Mouse (Mus musculus) liver, postnatal 0 days (tissue): ENCODE data around the gene Slc25a38. TPM values are rescaled to one million over a fixed set of nuclear protein-coding genes. Genes with fewer than 3 reads are reported as not detected.
A peak's percentile ranks its signal among the peaks of the same experiment; 100 is the strongest.
"Not testable (repeated sequence)": the region's sequence is repeated elsewhere in the genome, so short reads cannot be mapped to it uniquely, and the experiment has no call there.

Experiments used
- ATAC-seq: fragments of 200-750 bp; cut with Nextera tagmentation; 2 replicates; pipeline ENCODE4 v1.8.0; 2017; ENCODE audit warnings: mild to moderate bottlenecking, moderate library complexity
- DNase-seq: peaks from one replicate; pipeline ENCODE4 v3.0.0-alpha.2; 2016
- H3K27ac ChIP-seq: fragments of 300-500 bp; sonication (generic); 2 replicates; pipeline ENCODE4 v1.5.1; 2014; ENCODE audit warnings: antibody characterized with exemption, moderate library complexity, mild to moderate bottlenecking, low read depth
- H3K27me3 ChIP-seq: fragments of 300-500 bp; sonication (generic); 2 replicates; pipeline ENCODE4 v1.6.1; 2014; ENCODE audit warnings: low read length, control low read depth, mixed read lengths; ENCODE audit not compliant: insufficient read depth
- H3K36me3 ChIP-seq: fragments of 300-500 bp; sonication (generic); replicated peaks from 2 replicates; pipeline ENCODE4 v1.6.1; 2014; ENCODE audit warnings: mild to moderate bottlenecking, control low read depth, low read length, moderate library complexity, mixed read lengths; ENCODE audit not compliant: insufficient read depth
- H3K4me1 ChIP-seq: fragments of 300-500 bp; sonication (generic); 2 replicates; pipeline ENCODE4 v1.6.1; 2014; ENCODE audit warnings: antibody characterized with exemption, mild to moderate bottlenecking, control low read depth; ENCODE audit not compliant: insufficient read depth
- H3K4me2 ChIP-seq: fragments of 300-500 bp; sonication (generic); 2 replicates; pipeline ENCODE4 v1.6.1; 2014; ENCODE audit warnings: low read depth, mild to moderate bottlenecking, low read length, moderate library complexity, mixed read lengths
- H3K4me3 ChIP-seq: fragments of 300-500 bp; sonication (generic); 2 replicates; pipeline ENCODE4 v1.5.1; 2014; ENCODE audit warnings: low read depth, low read length
- H3K9ac ChIP-seq: fragments of 300-500 bp; sonication (generic); replicated peaks from 2 replicates; pipeline ENCODE4 v1.6.1; 2014; ENCODE audit warnings: mild to moderate bottlenecking, moderate library complexity
- H3K9me3 ChIP-seq: fragments of 300-500 bp; sonication (generic); 2 replicates; pipeline ENCODE4 v1.6.1; 2016; ENCODE audit warnings: mild to moderate bottlenecking, control low read depth, low read length, mixed read lengths
- CTCF ChIP-seq: sonication (generic); IDR thresholded peaks from 2 replicates; pipeline ENCODE4 v1.5.1; 2016; ENCODE audit warnings: antibody characterized with exemption, low read depth
- EP300 ChIP-seq: IDR thresholded peaks from 2 replicates; pipeline ENCODE4 v1.6.1; 2016; ENCODE audit warnings: antibody characterized with exemption, low read depth, mild to moderate bottlenecking
- WGBS: fragments of 180-500 bp; shearing (Covaris S2); extraction: QIAGEN DNeasy Blood & Tissue Kit; methylation state at CpG from one replicate; pipeline ENCODE4 v1.1.7; 2014; ENCODE audit not compliant: insufficient replicate concordance; 5-methylcytosine and 5-hydroxymethylcytosine counted together
- polyA plus RNA-seq: library from polyadenylated mRNA; unstranded; fragments of >200 nt; fragmentation: Nextera tagmentation; extraction: Ambion mirVana; gene quantifications from 2 replicates; pipeline ENCODE4 v1.2.1, GENCODE M21; 2015

Slc25a38 gene
- polyA plus RNA-seq, 1 experiment from 2014 or later = 48.9 TPM

- DNase-seq (no peak), ATAC-seq (no peak)
- H3K4me1 ChIP-seq = no peaks in the 10 kb centered on the region
- no peak within 1 kb of the TSS for H3K4me2 ChIP-seq
- H3K9me3 ChIP-seq = no peaks in the 10 kb centered on the region
- 72% methylated on average over 5 of the region's 5 CpGs for WGBS
- no peaks in the 10 kb centered on the region for H3K27me3 ChIP-seq
- no peaks in the 10 kb centered on the region for H3K36me3 ChIP-seq
- H3K27ac ChIP-seq = no peak within 1 kb of the TSS
- TF ChIP-seq CTCF (no peak), EP300 (no peak)
- H3K9ac ChIP-seq = no peak within 1 kb of the TSS
- no peak within 1 kb of the TSS for H3K4me3 ChIP-seq
Observed at GRCm38 (mm10) chr9:120091696-120092238, 18.4 kb upstream of the Slc25a38 start, which contains the start of gene Ccr8. Ccr8 (plus strand) TSS chr9:120092114.

GRCm38 (mm10) chr9:120093701-120094100 lies 16.5 kb upstream of the Slc25a38 start:
- 78% methylated on average over 13 of the region's 13 CpGs for WGBS
- H3K9ac ChIP-seq = no peak overlapping the region
- DNase-seq (no peak), ATAC-seq (no peak)
- no peak overlapping the region for H3K4me3 ChIP-seq
- H3K9me3 ChIP-seq = no peaks in the 10 kb centered on the region
- no peaks in the 10 kb centered on the region for H3K27me3 ChIP-seq
- no peak overlapping the region for H3K27ac ChIP-seq
- no peaks in the 10 kb centered on the region for H3K36me3 ChIP-seq
- H3K4me1 ChIP-seq = no peaks in the 10 kb centered on the region
- TF ChIP-seq CTCF (no peak), EP300 (no peak)
- H3K4me2 ChIP-seq = no peak overlapping the region

GRCm38 (mm10) chr9:120095886-120096285 lies 14.3 kb upstream of the Slc25a38 start:
- Histone ChIP-seq H3K9ac (no peak overlapping the region), H3K9me3 (no peaks in the 10 kb centered on the region), H3K4me2 (no peak overlapping the region), H3K4me3 (no peak overlapping the region), H3K27ac (no peak overlapping the region), H3K4me1 (no peaks in the 10 kb centered on the region), H3K27me3 (no peaks in the 10 kb centered on the region), H3K36me3 (no peaks in the 10 kb centered on the region)
- TF ChIP-seq CTCF = no peak
- TF ChIP-seq EP300 = no peak
- ATAC-seq (no peak), DNase-seq (no peak)
- WGBS = 31% methylated on average over 7 of the region's 7 CpGs

- Histone ChIP-seq H3K9ac (no peak overlapping the region), H3K4me1 (no peaks in the 10 kb centered on the region), H3K36me3 (no peaks in the 10 kb centered on the region), H3K27ac (no peak overlapping the region), H3K4me2 (no peak overlapping the region), H3K4me3 (no peak overlapping the region), H3K27me3 (no peaks in the 10 kb centered on the region), H3K9me3 (no peaks in the 10 kb centered on the region)
- TF ChIP-seq EP300 = no peak
- TF ChIP-seq CTCF = peak; percentile 83
- DNase-seq (peak; percentile 73), ATAC-seq (0 out of 2 replicates have a peak, but pooled peaks have one; percentile 43)
- 19% methylated on average over 7 of the region's 7 CpGs for WGBS
Observed at GRCm38 (mm10) chr9:120098682-120099081, 11.5 kb upstream of the Slc25a38 start.

DNA sequence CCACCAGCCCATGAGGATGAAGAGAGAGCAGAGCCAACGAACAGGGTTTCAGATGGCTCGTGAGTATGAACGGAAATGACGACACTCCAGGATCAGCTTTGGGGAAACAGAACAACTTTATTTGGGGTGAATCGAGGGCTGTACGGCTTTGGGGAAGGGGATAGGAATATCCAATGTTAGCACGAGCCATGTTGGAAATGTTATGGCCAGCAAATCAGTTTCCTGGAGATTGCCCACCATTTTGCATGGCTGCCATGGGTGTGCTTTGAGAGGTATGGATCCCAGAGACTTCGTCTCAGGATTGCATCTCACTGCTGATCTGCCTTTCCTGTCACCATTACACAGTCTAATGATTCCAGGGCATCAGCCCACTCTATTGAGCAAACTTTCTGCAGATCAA lies 10.9 kb upstream of the Slc25a38 start:
- no peak for ATAC-seq
- no peak for DNase-seq

DNA sequence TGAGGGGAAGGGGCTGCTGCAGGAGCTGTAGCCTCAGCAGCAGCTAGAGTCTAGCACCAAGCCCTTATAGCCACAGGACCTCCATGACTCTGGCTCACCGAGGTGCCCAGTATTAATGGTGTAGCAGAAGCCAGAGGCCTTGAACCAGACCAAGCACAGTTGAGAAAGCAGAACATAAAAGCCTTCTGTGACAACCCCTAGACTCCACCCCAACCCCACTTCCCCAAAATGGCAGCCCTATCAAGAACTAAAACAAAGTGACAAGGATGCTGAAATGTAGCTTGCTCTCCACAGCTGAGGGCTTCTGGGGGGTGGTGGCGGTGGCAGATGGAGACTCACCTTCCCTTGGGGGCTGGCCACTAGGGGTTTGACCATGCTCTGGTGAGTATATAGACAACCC lies 9.0 kb upstream of the Slc25a38 start:
- ATAC-seq = no peak
- no peaks in the 10 kb centered on the region for H3K27me3 ChIP-seq
- no peaks in the 10 kb centered on the region for H3K36me3 ChIP-seq
- no peak overlapping the region for H3K4me3 ChIP-seq
- 91% methylated on average over 2 of the region's 2 CpGs for WGBS
- H3K4me2 ChIP-seq = no peak overlapping the region
- H3K9me3 ChIP-seq = no peaks in the 10 kb centered on the region
- no peak overlapping the region for H3K27ac ChIP-seq
- no peak for TF ChIP-seq CTCF
- TF ChIP-seq EP300 = no peak
- no peak overlapping the region for H3K9ac ChIP-seq
- DNase-seq = no peak
- H3K4me1 ChIP-seq = no peaks in the 10 kb centered on the region

More for the DNA sequence above, 10.9 kb upstream of the Slc25a38 start:
- no peak for TF ChIP-seq EP300
- TF ChIP-seq CTCF = no peak
- H3K27ac ChIP-seq = no peak overlapping the region
- H3K4me1 ChIP-seq = no peaks in the 10 kb centered on the region
- no peak overlapping the region for H3K9ac ChIP-seq
- H3K36me3 ChIP-seq = no peaks in the 10 kb centered on the region
- no peaks in the 10 kb centered on the region for H3K27me3 ChIP-seq
- H3K9me3 ChIP-seq = no peaks in the 10 kb centered on the region
- WGBS = 78% methylated on average over 8 of the region's 8 CpGs
- no peak overlapping the region for H3K4me3 ChIP-seq
- no peak overlapping the region for H3K4me2 ChIP-seq

DNA sequence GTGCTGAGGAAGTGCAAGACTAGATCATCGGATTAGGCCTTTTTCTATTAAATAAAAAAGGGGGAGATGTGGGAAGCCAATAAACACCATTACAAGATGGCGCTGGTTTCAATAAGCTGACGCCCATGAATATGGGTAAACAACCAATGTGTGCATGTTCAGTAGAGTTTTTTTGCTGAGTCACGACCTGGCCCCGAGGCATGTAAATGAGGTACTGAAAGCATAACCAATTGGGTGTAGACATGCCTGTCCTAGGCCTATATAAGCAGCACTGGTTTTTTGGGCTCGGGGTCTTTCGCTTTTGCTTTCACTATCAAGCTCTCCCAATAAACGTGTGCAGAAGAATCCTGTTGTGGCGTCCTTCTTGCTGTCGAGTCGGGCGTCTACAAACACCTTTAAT lies 1.2 kb upstream of the Slc25a38 start:
- not testable (repeated sequence) for H3K9ac ChIP-seq, H3K4me2 ChIP-seq, ATAC-seq, H3K4me3 ChIP-seq, H3K36me3 ChIP-seq, H3K27me3 ChIP-seq, H3K9me3 ChIP-seq, H3K27ac ChIP-seq
- WGBS = 91% methylated on average over 12 of the region's 12 CpGs
- H3K4me1 ChIP-seq = peaks cover 24% of the 10 kb centered on the region
- DNase-seq = peak; percentile 15
